Mouse (Mus musculus): ENCODE measurements around the gene Foxo6. TPM values are rescaled to one million over a fixed set of nuclear protein-coding genes. Genes with fewer than 3 reads are reported as not detected.

The Foxo6 gene
- polyA plus RNA-seq, 1 experiment from 2014 or later = 0.15 TPM

GRCm38 (mm10) chr4:120282568-120283091 lies 4.5 kb downstream of the Foxo6 start:
- H3K4me3 ChIP-seq = peak overlapping the region; percentile 48
- H3K27me3 ChIP-seq = peaks cover 94% of the 10 kb centered on the region
- no peak overlapping the region for H3K27ac ChIP-seq (replicated peaks)
- WGBS = 1% methylated on average over 43 of the region's 47 CpGs
- peak overlapping the region; percentile 63 for H3K9ac ChIP-seq (replicated peaks)
- peak overlapping the region; percentile 86 for H3K4me2 ChIP-seq (replicated peaks)
- H3K36me3 ChIP-seq = no peaks in the 10 kb centered on the region
- peaks cover 59% of the 10 kb centered on the region for H3K4me1 ChIP-seq
- peak; percentile 21 for ATAC-seq (ENCODE audit: low FRiP score, low read depth)
- no peaks in the 10 kb centered on the region for H3K9me3 ChIP-seq

GRCm38 (mm10) chr4:120281011-120281410 lies 6.1 kb downstream of the Foxo6 start:
- Histone ChIP-seq H3K4me2 (replicated peaks) (no peak overlapping the region), H3K27me3 (peaks cover 84% of the 10 kb centered on the region), H3K4me3 (no peak overlapping the region), H3K9ac (replicated peaks) (no peak overlapping the region), H3K4me1 (peaks cover 56% of the 10 kb centered on the region), H3K27ac (replicated peaks) (no peak overlapping the region), H3K36me3 (no peaks in the 10 kb centered on the region), H3K9me3 (no peaks in the 10 kb centered on the region)
- WGBS = 84% methylated on average over 3 of the region's 3 CpGs
- ATAC-seq (ENCODE audit: low FRiP score, low read depth) = no peak

- Histone ChIP-seq H3K9me3 (no peaks in the 10 kb centered on the region), H3K36me3 (no peaks in the 10 kb centered on the region), H3K4me2 (replicated peaks) (no peak overlapping the region), H3K4me1 (peaks cover 51% of the 10 kb centered on the region), H3K4me3 (no peak overlapping the region), H3K27ac (replicated peaks) (no peak overlapping the region), H3K9ac (replicated peaks) (no peak overlapping the region), H3K27me3 (peaks cover 84% of the 10 kb centered on the region)
- ATAC-seq (ENCODE audit: low FRiP score, low read depth) = no peak
- 86% methylated on average over 12 of the region's 12 CpGs for WGBS
These were observed 6.7 kb downstream of the Foxo6 start for GRCm38 (mm10) chr4:120280432-120280831.

- Histone ChIP-seq H3K9me3 (no peaks in the 10 kb centered on the region), H3K36me3 (no peaks in the 10 kb centered on the region), H3K27ac (replicated peaks) (no peak overlapping the region), H3K4me1 (peaks cover 35% of the 10 kb centered on the region), H3K4me2 (replicated peaks) (no peak overlapping the region), H3K9ac (replicated peaks) (no peak overlapping the region), H3K4me3 (no peak overlapping the region), H3K27me3 (peaks cover 74% of the 10 kb centered on the region)
- peak; percentile 63 for ATAC-seq (ENCODE audit: low FRiP score, low read depth)
- WGBS = 53% methylated on average over 4 of the region's 4 CpGs
These were observed 9.8 kb downstream of the Foxo6 start for GRCm38 (mm10) chr4:120277255-120277928.

- no peaks in the 10 kb centered on the region for H3K36me3 ChIP-seq
- WGBS = 70% methylated on average over 9 of the region's 9 CpGs
- H3K9me3 ChIP-seq = no peaks in the 10 kb centered on the region
- H3K4me1 ChIP-seq = peaks cover 33% of the 10 kb centered on the region
- no peak for ATAC-seq (ENCODE audit: low FRiP score, low read depth)
- H3K4me2 ChIP-seq (replicated peaks) = no peak overlapping the region
- H3K27me3 ChIP-seq = peaks cover 73% of the 10 kb centered on the region
- H3K27ac ChIP-seq (replicated peaks) = no peak overlapping the region
- H3K4me3 ChIP-seq = no peak overlapping the region
- no peak overlapping the region for H3K9ac ChIP-seq (replicated peaks)
These were observed 11.7 kb downstream of the Foxo6 start for GRCm38 (mm10) chr4:120275487-120275886.

- WGBS = 68% methylated on average over 7 of the region's 7 CpGs
- ATAC-seq (ENCODE audit: low FRiP score, low read depth) = no peak
- peaks cover 50% of the 10 kb centered on the region for H3K4me1 ChIP-seq
- no peak overlapping the region for H3K27ac ChIP-seq (replicated peaks)
- H3K27me3 ChIP-seq = peaks cover 74% of the 10 kb centered on the region
- H3K4me3 ChIP-seq = no peak overlapping the region
- no peaks in the 10 kb centered on the region for H3K9me3 ChIP-seq
- no peak overlapping the region for H3K9ac ChIP-seq (replicated peaks)
- H3K36me3 ChIP-seq = no peaks in the 10 kb centered on the region
- no peak overlapping the region for H3K4me2 ChIP-seq (replicated peaks)
These were observed 13.6 kb downstream of the Foxo6 start for GRCm38 (mm10) chr4:120273594-120273993.

- H3K36me3 ChIP-seq = no peaks in the 10 kb centered on the region
- peaks cover 80% of the 10 kb centered on the region for H3K27me3 ChIP-seq
- no peak overlapping the region for H3K4me2 ChIP-seq (replicated peaks)
- peaks cover 54% of the 10 kb centered on the region for H3K4me1 ChIP-seq
- H3K9ac ChIP-seq (replicated peaks) = no peak overlapping the region
- WGBS = 75% methylated on average over 6 of the region's 6 CpGs
- ATAC-seq (ENCODE audit: low FRiP score, low read depth) = no peak
- H3K9me3 ChIP-seq = no peaks in the 10 kb centered on the region
- H3K4me3 ChIP-seq = no peak overlapping the region
- H3K27ac ChIP-seq (replicated peaks) = no peak overlapping the region
These were observed 15.1 kb downstream of the Foxo6 start for GRCm38 (mm10) chr4:120271886-120272580.

GRCm38 (mm10) chr4:120271208-120271607 lies 15.9 kb downstream of the Foxo6 start:
- no peak for ATAC-seq (ENCODE audit: low FRiP score, low read depth)
- Histone ChIP-seq H3K9me3 (no peaks in the 10 kb centered on the region), H3K4me3 (no peak overlapping the region), H3K4me2 (replicated peaks) (no peak overlapping the region), H3K36me3 (no peaks in the 10 kb centered on the region), H3K9ac (replicated peaks) (no peak overlapping the region), H3K27ac (replicated peaks) (no peak overlapping the region), H3K27me3 (peaks cover 89% of the 10 kb centered on the region), H3K4me1 (peaks cover 52% of the 10 kb centered on the region)
- 61% methylated on average over 8 of the region's 8 CpGs for WGBS

GRCm38 (mm10) chr4:120270937-120271199 lies 16.3 kb downstream of the Foxo6 start:
- no peak for ATAC-seq (ENCODE audit: low FRiP score, low read depth)
- Histone ChIP-seq H3K36me3 (no peaks in the 10 kb centered on the region), H3K9me3 (no peaks in the 10 kb centered on the region), H3K4me3 (no peak overlapping the region), H3K9ac (replicated peaks) (no peak overlapping the region), H3K4me1 (peaks cover 52% of the 10 kb centered on the region), H3K4me2 (replicated peaks) (no peak overlapping the region), H3K27ac (replicated peaks) (no peak overlapping the region), H3K27me3 (peaks cover 89% of the 10 kb centered on the region)
- WGBS = 29% methylated on average over 4 of the region's 4 CpGs

- Histone ChIP-seq H3K9ac (replicated peaks) (no peak overlapping the region), H3K4me2 (replicated peaks) (no peak overlapping the region), H3K9me3 (no peaks in the 10 kb centered on the region), H3K27ac (replicated peaks) (no peak overlapping the region), H3K36me3 (no peaks in the 10 kb centered on the region), H3K27me3 (peaks cover 89% of the 10 kb centered on the region), H3K4me1 (peaks cover 52% of the 10 kb centered on the region), H3K4me3 (no peak overlapping the region)
- 71% methylated on average over 4 of the region's 4 CpGs for WGBS
- no peak for ATAC-seq (ENCODE audit: low FRiP score, low read depth)
These were observed 16.8 kb downstream of the Foxo6 start for GRCm38 (mm10) chr4:120270148-120270936.

GRCm38 (mm10) chr4:120269426-120269825 lies 17.7 kb downstream of the Foxo6 start:
- Histone ChIP-seq H3K4me1 (peaks cover 52% of the 10 kb centered on the region), H3K4me3 (no peak overlapping the region), H3K27ac (replicated peaks) (no peak overlapping the region), H3K27me3 (peaks cover 91% of the 10 kb centered on the region), H3K9me3 (no peaks in the 10 kb centered on the region), H3K36me3 (no peaks in the 10 kb centered on the region), H3K4me2 (replicated peaks) (no peak overlapping the region), H3K9ac (replicated peaks) (no peak overlapping the region)
- 8% methylated on average over 9 of the region's 9 CpGs for whole genome bisulfite sequencing
- ATAC-seq (ENCODE audit: low FRiP score, low read depth) = no peak
